Mouse (Mus musculus) forebrain, embryonic 12.5 days (tissue): ENCODE measurements around the gene Armc5. TPM values are rescaled to one million over a fixed set of nuclear protein-coding genes. Genes with fewer than 3 reads are reported as not detected.

Experiments
- ATAC-seq: fragments of 200-750 bp; cut with Nextera tagmentation; 2 replicates; pipeline ENCODE4 v1.8.0; 2017; ENCODE audit warnings: moderate TSS enrichment; ENCODE audit not compliant: low FRiP score
- H3K27ac ChIP-seq: fragments of 300-500 bp; sonication (generic); 2 replicates; pipeline ENCODE4 v1.5.1; 2016; ENCODE audit warnings: mild to moderate bottlenecking
- H3K27me3 ChIP-seq: fragments of 300-500 bp; sonication (generic); 2 replicates; pipeline ENCODE4 v1.6.1; 2016; ENCODE audit warnings: mild to moderate bottlenecking
- H3K36me3 ChIP-seq: fragments of 300-500 bp; sonication (generic); replicated peaks from 2 replicates; pipeline ENCODE4 v1.6.1; 2016; ENCODE audit warnings: mild to moderate bottlenecking
- H3K4me1 ChIP-seq: fragments of 300-500 bp; sonication (generic); 2 replicates; pipeline ENCODE4 v1.6.1; 2016
- H3K4me2 ChIP-seq: fragments of 300-500 bp; sonication (generic); 2 replicates; pipeline ENCODE4 v1.6.1; 2016; ENCODE audit warnings: mild to moderate bottlenecking, moderate library complexity
- H3K4me3 ChIP-seq: fragments of 300-500 bp; sonication (generic); replicated peaks from 2 replicates; pipeline ENCODE4 v1.5.1; 2016; ENCODE audit warnings: mild to moderate bottlenecking
- H3K9ac ChIP-seq: fragments of 300-500 bp; sonication (generic); 2 replicates; pipeline ENCODE4 v1.6.1; 2016; ENCODE audit warnings: mild to moderate bottlenecking
- H3K9me3 ChIP-seq: fragments of 300-500 bp; sonication (generic); 2 replicates; pipeline ENCODE4 v1.6.1; 2016
- WGBS: fragments of 180-500 bp; shearing (Covaris S2); methylation state at CpG from one replicate; pipeline ENCODE4 v1.1.7; 2016; 5-methylcytosine and 5-hydroxymethylcytosine counted together
- polyA plus RNA-seq: library from polyadenylated mRNA; unstranded; fragments of >200 nt; fragmentation: Nextera tagmentation; extraction: Ambion mirVana; gene quantifications from 2 replicates; pipeline ENCODE4 v1.2.1, GENCODE M21; 2016

Gene Armc5
- polyA plus RNA-seq, 1 experiment from 2014 or later = 14.0 TPM

- H3K27me3 ChIP-seq = peaks cover 58% of the 10 kb centered on the region
- peak overlapping the region; percentile 61; the same call in 1 of the 2 replicates for H3K4me2 ChIP-seq
- no peak for ATAC-seq
- peaks cover 34% of the 10 kb centered on the region for H3K4me1 ChIP-seq
- no peak overlapping the region for H3K27ac ChIP-seq
- WGBS = 83% methylated on average over 10 of the region's 10 CpGs
- H3K9ac ChIP-seq = no peak overlapping the region
- peaks cover 14% of the 10 kb centered on the region for H3K36me3 ChIP-seq
- no peak overlapping the region for H3K4me3 ChIP-seq
- H3K9me3 ChIP-seq = no peaks in the 10 kb centered on the region
Measured at GRCm38 (mm10) chr7:128248081-128249042, 11.2 kb downstream of the Armc5 start.

DNA sequence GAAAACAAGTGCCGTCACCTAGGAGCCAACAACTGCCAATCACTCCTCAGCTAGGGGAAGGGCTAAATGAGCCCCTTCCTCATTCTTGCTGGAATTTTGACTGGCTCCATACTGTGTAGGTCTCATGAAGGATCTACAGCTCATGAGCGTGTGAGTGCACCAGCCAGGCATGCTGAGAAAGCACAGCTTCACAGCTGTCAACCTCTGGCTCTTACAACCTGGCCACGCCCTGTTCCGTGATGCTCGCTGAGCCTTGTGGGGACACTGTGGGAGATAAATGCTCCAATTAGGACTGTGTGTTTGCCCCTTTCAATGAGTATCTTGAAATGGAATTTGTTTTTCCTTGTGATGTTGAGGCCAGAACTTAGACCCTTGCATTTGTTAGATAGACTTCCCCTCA is 12.9 kb downstream of the Armc5 start:
- Histone ChIP-seq H3K27me3 (peaks cover 60% of the 10 kb centered on the region), H3K9ac (no peak overlapping the region)

GRCm38 (mm10) chr7:128251946-128252345 is 14.8 kb downstream of the Armc5 start:
- no peak for ATAC-seq
- Histone ChIP-seq H3K9me3 (no peaks in the 10 kb centered on the region), H3K27ac (no peak overlapping the region), H3K36me3 (no peaks in the 10 kb centered on the region; the same call in 1 of the 2 replicates), H3K9ac (no peak overlapping the region; the same call in 1 of the 2 replicates), H3K27me3 (peaks cover 50% of the 10 kb centered on the region), H3K4me3 (peak overlapping the region; percentile 32), H3K4me2 (peak overlapping the region; percentile 66), H3K4me1 (peaks cover 23% of the 10 kb centered on the region)
- 57% methylated on average over 12 of the region's 12 CpGs for WGBS

More for the DNA sequence above, 12.9 kb downstream of the Armc5 start:
- no peak for ATAC-seq
- Histone ChIP-seq H3K36me3 (peaks cover 2% of the 10 kb centered on the region), H3K4me3 (no peak overlapping the region), H3K4me1 (peaks cover 34% of the 10 kb centered on the region), H3K27ac (no peak overlapping the region), H3K9me3 (no peaks in the 10 kb centered on the region), H3K4me2 (no peak overlapping the region)
- WGBS = 80% methylated on average over 5 of the region's 5 CpGs

- peak overlapping the region; percentile 39 for H3K9ac ChIP-seq
- peak; percentile 74; the same call in 1 of the 2 replicates for ATAC-seq
- peaks cover 45% of the 10 kb centered on the region for H3K27me3 ChIP-seq
- H3K9me3 ChIP-seq = no peaks in the 10 kb centered on the region
- no peak overlapping the region for H3K27ac ChIP-seq
- peaks cover 17% of the 10 kb centered on the region for H3K4me1 ChIP-seq
- H3K4me3 ChIP-seq = peak overlapping the region; percentile 32
- H3K36me3 ChIP-seq = no peaks in the 10 kb centered on the region; the same call in 1 of the 2 replicates
- H3K4me2 ChIP-seq = peak overlapping the region; percentile 66
- WGBS = 7% methylated on average over 24 of the region's 24 CpGs
Measured at GRCm38 (mm10) chr7:128252609-128253008, 15.5 kb downstream of the Armc5 start.

DNA sequence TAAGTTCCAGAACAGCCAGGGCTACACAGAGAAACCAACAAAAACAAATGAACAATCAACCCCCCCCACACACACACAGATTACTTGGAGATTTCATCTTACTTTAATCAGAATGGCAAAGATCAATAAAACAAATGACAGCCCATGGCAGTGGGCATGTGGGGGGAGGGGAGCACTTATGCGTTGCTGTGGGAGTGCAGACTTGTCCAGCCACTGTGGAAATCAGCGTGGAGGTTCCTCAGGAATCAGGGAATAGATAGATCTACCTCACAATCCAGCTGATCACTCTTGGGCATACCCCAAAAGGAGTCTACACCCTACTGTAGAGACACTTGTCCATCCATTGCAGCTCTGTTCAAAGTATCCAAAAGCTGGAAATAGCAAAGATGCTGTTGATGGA is 17.8 kb downstream of the Armc5 start:
- H3K36me3 ChIP-seq = no peaks in the 10 kb centered on the region; the same call in 1 of the 2 replicates
- no peak for ATAC-seq
- no peak overlapping the region for H3K9ac ChIP-seq
- H3K4me2 ChIP-seq = no peak overlapping the region
- no peak overlapping the region for H3K27ac ChIP-seq
- 56% methylated on average over 2 of the region's 2 CpGs for WGBS
- H3K27me3 ChIP-seq = peaks cover 29% of the 10 kb centered on the region
- peaks cover 15% of the 10 kb centered on the region for H3K4me1 ChIP-seq
- H3K9me3 ChIP-seq = no peaks in the 10 kb centered on the region
- H3K4me3 ChIP-seq = no peak overlapping the region

- no peak for ATAC-seq
- no peak overlapping the region for H3K9ac ChIP-seq
- no peak overlapping the region for H3K4me2 ChIP-seq
- WGBS = 88% methylated on average over 5 of the region's 5 CpGs
- no peak overlapping the region for H3K4me3 ChIP-seq
- H3K27ac ChIP-seq = no peak overlapping the region
- H3K9me3 ChIP-seq = no peaks in the 10 kb centered on the region
- peaks cover 15% of the 10 kb centered on the region for H3K4me1 ChIP-seq
- H3K27me3 ChIP-seq = peaks cover 25% of the 10 kb centered on the region
- no peaks in the 10 kb centered on the region for H3K36me3 ChIP-seq
Measured at GRCm38 (mm10) chr7:128255757-128256156, 18.6 kb downstream of the Armc5 start.

GRCm38 (mm10) chr7:128256783-128257334 is 19.7 kb downstream of the Armc5 start:
- Histone ChIP-seq H3K4me1 (peaks cover 14% of the 10 kb centered on the region), H3K9ac (no peak overlapping the region), H3K4me2 (no peak overlapping the region), H3K9me3 (no peaks in the 10 kb centered on the region), H3K27me3 (peaks cover 17% of the 10 kb centered on the region), H3K4me3 (no peak overlapping the region), H3K36me3 (no peaks in the 10 kb centered on the region), H3K27ac (no peak overlapping the region)
- ATAC-seq = no peak
- 60% methylated on average over 5 of the region's 5 CpGs for WGBS

- 82% methylated on average over 6 of the region's 6 CpGs for whole genome bisulfite sequencing
- no peak within 1 kb of the TSS for H3K27ac ChIP-seq
- H3K27me3 ChIP-seq = no peaks in the 10 kb centered on the region
- no peak within 1 kb of the TSS for H3K4me3 ChIP-seq
- ATAC-seq = no peak
- H3K4me2 ChIP-seq = no peak within 1 kb of the TSS
- no peak within 1 kb of the TSS for H3K9ac ChIP-seq
- no peaks in the 10 kb centered on the region for H3K4me1 ChIP-seq
- H3K36me3 ChIP-seq = no peaks in the 10 kb centered on the region
- no peaks in the 10 kb centered on the region for H3K9me3 ChIP-seq
Measured at GRCm38 (mm10) chr7:128265411-128265810, 28.3 kb downstream of the Armc5 start, which contains the start of gene Slc5a2. Gene Slc5a2, plus strand, starts transcription at chr7:128265657.

- no peak overlapping the region for H3K4me2 ChIP-seq
- WGBS = 85% methylated on average over 5 of the region's 5 CpGs
- no peaks in the 10 kb centered on the region for H3K27me3 ChIP-seq
- no peak overlapping the region for H3K4me3 ChIP-seq
- no peaks in the 10 kb centered on the region for H3K9me3 ChIP-seq
- ATAC-seq = no peak
- H3K9ac ChIP-seq = no peak overlapping the region
- H3K36me3 ChIP-seq = peaks cover 4% of the 10 kb centered on the region; the same call in 1 of the 2 replicates
- no peaks in the 10 kb centered on the region for H3K4me1 ChIP-seq
- H3K27ac ChIP-seq = no peak overlapping the region
Measured at GRCm38 (mm10) chr7:128266056-128266455, 28.9 kb downstream of the Armc5 start.

- no peak overlapping the region for H3K27ac ChIP-seq
- H3K9ac ChIP-seq = no peak overlapping the region
- 60% methylated on average over 13 of the region's 13 CpGs for WGBS
- no peaks in the 10 kb centered on the region for H3K9me3 ChIP-seq
- H3K4me3 ChIP-seq = no peak overlapping the region
- peaks cover 17% of the 10 kb centered on the region for H3K36me3 ChIP-seq
- no peaks in the 10 kb centered on the region for H3K27me3 ChIP-seq
- no peak for ATAC-seq
- no peak overlapping the region for H3K4me2 ChIP-seq
- H3K4me1 ChIP-seq = no peaks in the 10 kb centered on the region
Measured at GRCm38 (mm10) chr7:128267391-128267790, 30.2 kb downstream of the Armc5 start.

- Histone ChIP-seq H3K27ac (no peak overlapping the region), H3K9ac (no peak overlapping the region), H3K4me2 (no peak overlapping the region), H3K9me3 (no peaks in the 10 kb centered on the region), H3K27me3 (no peaks in the 10 kb centered on the region), H3K36me3 (peaks cover 18% of the 10 kb centered on the region), H3K4me1 (no peaks in the 10 kb centered on the region), H3K4me3 (no peak overlapping the region)
- ATAC-seq = no peak
- 93% methylated on average over 7 of the region's 7 CpGs for WGBS
Measured at GRCm38 (mm10) chr7:128267813-128268212, 30.7 kb downstream of the Armc5 start.

DNA sequence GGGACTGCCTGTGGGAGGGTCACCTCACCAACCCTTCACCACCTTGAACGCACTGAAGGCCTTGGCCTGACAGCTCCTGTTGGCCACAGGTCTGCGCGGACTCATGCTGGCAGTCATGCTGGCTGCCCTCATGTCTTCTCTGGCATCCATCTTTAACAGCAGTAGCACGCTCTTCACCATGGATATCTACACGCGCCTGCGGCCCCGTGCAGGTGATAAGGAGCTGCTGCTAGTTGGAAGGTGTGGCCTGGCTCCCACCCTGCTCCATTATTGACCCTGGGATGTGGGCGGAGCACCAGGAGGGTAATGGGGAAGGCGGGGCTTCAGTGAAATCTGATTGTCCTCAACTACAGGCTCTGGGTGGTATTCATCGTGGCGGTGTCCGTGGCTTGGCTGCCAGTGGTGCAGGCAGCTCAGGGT is 33.3 kb downstream of the Armc5 start:
- Histone ChIP-seq H3K36me3 (peaks cover 43% of the 10 kb centered on the region), H3K4me3 (no peak overlapping the region), H3K9me3 (no peaks in the 10 kb centered on the region), H3K9ac (no peak overlapping the region), H3K27ac (no peak overlapping the region), H3K27me3 (no peaks in the 10 kb centered on the region), H3K4me2 (no peak overlapping the region), H3K4me1 (no peaks in the 10 kb centered on the region)
- ATAC-seq = no peak
- WGBS = 62% methylated on average over 13 of the region's 13 CpGs
